Mouse (Mus musculus) liver, embryonic 14.5 days (tissue): ENCODE results near the gene Clec9a.

Source experiments
- CTCF ChIP-seq: IDR thresholded peaks from 2 replicates; pipeline ENCODE4 v1.5.1; 2016; ENCODE audit warnings: antibody characterized with exemption, low read depth, control low read depth
- EP300 ChIP-seq: IDR thresholded peaks from 2 replicates; pipeline ENCODE4 v1.6.1; 2016; ENCODE audit warnings: antibody characterized with exemption, low read depth

GRCm38 (mm10) chr6:129436025-129436424 is 27.4 kb downstream of the Clec9a start:
- TF ChIP-seq CTCF (no peak), EP300 (no peak)
